Comparison of ENCODE assay signal across 17 mouse cellular contexts in genomic region chr2:26390954-26391353, GRCm38 (mm10). TPM values are rescaled to one million over a fixed set of nuclear protein-coding genes. Genes with fewer than 3 reads are reported as not detected.
DNase-seq lines count a peak whose midpoint lies in the region; ATAC-seq lines count a peak whose summit lies in the region.
"Had no signal": no experiment of that assay in that cellular context is flagged by ENCODE, and none has a peak within 500 bp of the region (broad histone marks: within the 10 kb centered on the region; RNA-seq: fewer than 3 reads in every experiment).

No protein-coding gene starts in this region.

- 93% methylated on average over 3 of the region's 3 CpGs for WGBS in hindbrain, embryonic 13.5 days
- 85% methylated on average over 3 of the region's 3 CpGs for WGBS in hindbrain, embryonic 16.5 days
- 89% methylated on average over 3 of the region's 3 CpGs for WGBS in midbrain, embryonic 15.5 days
- 90% methylated on average over 3 of the region's 3 CpGs for WGBS in midbrain, embryonic 16.5 days
- 63% methylated on average over 3 of the region's 3 CpGs for WGBS in liver, embryonic 13.5 days (ENCODE audit: insufficient replicate concordance)
- WGBS in neural tube, embryonic 13.5 days = 92% methylated on average over 3 of the region's 3 CpGs

- H3K9ac ChIP-seq in hindbrain, embryonic 13.5 days = no peak overlapping the region
- no peak overlapping the region for H3K9ac ChIP-seq in hindbrain, embryonic 16.5 days (ENCODE audit: low read depth, low read length)
- H3K9ac ChIP-seq in midbrain, embryonic 15.5 days = no peak overlapping the region
- no peak overlapping the region for H3K9ac ChIP-seq in midbrain, embryonic 16.5 days (ENCODE audit: low read depth, low read length)
- H3K9ac ChIP-seq in liver, embryonic 13.5 days = peak overlapping the region; percentile 33; the same call in 1 of the 2 replicates
- H3K9ac ChIP-seq in neural tube, embryonic 13.5 days = 0 out of 2 replicates have a peak overlapping the region, but pooled peaks have one; percentile 12
- H3K9ac ChIP-seq: kidney, embryonic 15.5 days had no signal

- H3K27me3 ChIP-seq in hindbrain, embryonic 13.5 days = no peaks in the 10 kb centered on the region
- H3K27me3 ChIP-seq in hindbrain, embryonic 16.5 days (replicated peaks; ENCODE audit: control insufficient read depth, insufficient read depth, low read length) = no peaks in the 10 kb centered on the region
- H3K27me3 ChIP-seq in midbrain, embryonic 15.5 days (replicated peaks) = no peaks in the 10 kb centered on the region
- no peaks in the 10 kb centered on the region for H3K27me3 ChIP-seq in midbrain, embryonic 16.5 days (ENCODE audit: control insufficient read depth, insufficient read depth, low read depth, low read length)
- H3K27me3 ChIP-seq in liver, embryonic 13.5 days = no peaks in the 10 kb centered on the region
- no peaks in the 10 kb centered on the region for H3K27me3 ChIP-seq in neural tube, embryonic 13.5 days
- H3K27me3 ChIP-seq: kidney, embryonic 15.5 days; limb, embryonic 13.5 days had no signal

- no peaks in the 10 kb centered on the region for H3K9me3 ChIP-seq in hindbrain, embryonic 13.5 days
- no peaks in the 10 kb centered on the region for H3K9me3 ChIP-seq in hindbrain, embryonic 16.5 days (ENCODE audit: control insufficient read depth, low read length)
- no peaks in the 10 kb centered on the region for H3K9me3 ChIP-seq in midbrain, embryonic 15.5 days
- no peaks in the 10 kb centered on the region for H3K9me3 ChIP-seq in midbrain, embryonic 16.5 days (replicated peaks; ENCODE audit: control insufficient read depth, low read length, poor library complexity, severe bottlenecking)
- no peaks in the 10 kb centered on the region for H3K9me3 ChIP-seq in liver, embryonic 13.5 days (replicated peaks)
- no peaks in the 10 kb centered on the region for H3K9me3 ChIP-seq in neural tube, embryonic 13.5 days
- H3K9me3 ChIP-seq: kidney, embryonic 15.5 days; limb, embryonic 13.5 days had no signal

- peaks cover 28% of the 10 kb centered on the region for H3K4me1 ChIP-seq in hindbrain, embryonic 13.5 days (replicated peaks)
- H3K4me1 ChIP-seq in hindbrain, embryonic 16.5 days (ENCODE audit: control insufficient read depth, insufficient read depth, low read depth, low read length) = peaks cover 22% of the 10 kb centered on the region
- H3K4me1 ChIP-seq in midbrain, embryonic 15.5 days = peaks cover 23% of the 10 kb centered on the region
- H3K4me1 ChIP-seq in midbrain, embryonic 16.5 days (ENCODE audit: control insufficient read depth, insufficient read depth, low read length) = peaks cover 19% of the 10 kb centered on the region
- peaks cover 26% of the 10 kb centered on the region for H3K4me1 ChIP-seq in liver, embryonic 13.5 days (replicated peaks)
- H3K4me1 ChIP-seq in neural tube, embryonic 13.5 days (replicated peaks) = peaks cover 26% of the 10 kb centered on the region

- no peak overlapping the region for H3K27ac ChIP-seq in hindbrain, embryonic 13.5 days
- H3K27ac ChIP-seq in hindbrain, embryonic 16.5 days (ENCODE audit: low read depth, low read length) = no peak overlapping the region
- no peak overlapping the region for H3K27ac ChIP-seq in midbrain, embryonic 15.5 days
- H3K27ac ChIP-seq in midbrain, embryonic 16.5 days (ENCODE audit: low read length) = no peak overlapping the region
- H3K27ac ChIP-seq in liver, embryonic 13.5 days = no peak overlapping the region
- no peak overlapping the region for H3K27ac ChIP-seq in neural tube, embryonic 13.5 days (replicated peaks)
- H3K27ac ChIP-seq: heart, adult 2 months; hindbrain, postnatal 0 days; kidney, embryonic 15.5 days; limb, embryonic 13.5 days had no signal

- DNase-seq in liver, embryonic 13.5 days = no peak
- DNase-seq in cerebellum, adult 11-12 months = no peak
- DNase-seq: adrenal gland, postnatal 14 days; cerebellum, postnatal 10 days; gastrocnemius, postnatal 14 days; heart, adult 2 months; kidney, postnatal 4 days; thymus, postnatal 36 days had no signal

- 0 out of 2 replicates have a peak overlapping the region, but pooled peaks have one; percentile 99 for H3K4me2 ChIP-seq in hindbrain, embryonic 13.5 days
- H3K4me2 ChIP-seq in hindbrain, embryonic 16.5 days (ENCODE audit: low read length) = no peak overlapping the region
- peak overlapping the region; percentile 5; the same call in 1 of the 2 replicates for H3K4me2 ChIP-seq in midbrain, embryonic 15.5 days
- H3K4me2 ChIP-seq in midbrain, embryonic 16.5 days (ENCODE audit: low read length) = no peak overlapping the region
- H3K4me2 ChIP-seq in liver, embryonic 13.5 days = peak overlapping the region; percentile 25
- H3K4me2 ChIP-seq in neural tube, embryonic 13.5 days = no peak overlapping the region; the same call in 1 of the 2 replicates
- H3K4me2 ChIP-seq: kidney, embryonic 15.5 days; limb, embryonic 13.5 days had no signal

- no peak for ATAC-seq in hindbrain, embryonic 13.5 days (ENCODE audit: low FRiP score)
- no peak for ATAC-seq in hindbrain, embryonic 16.5 days
- ATAC-seq in midbrain, embryonic 15.5 days (replicated peaks) = no peak
- no peak for ATAC-seq in midbrain, embryonic 16.5 days
- ATAC-seq in liver, embryonic 13.5 days (ENCODE audit: low read depth) = no peak
- no peak for ATAC-seq in neural tube, embryonic 13.5 days (ENCODE audit: low read depth)
- ATAC-seq: hindbrain, postnatal 0 days; intestine, postnatal 0 days had no signal

- 0 out of 2 replicates have a peak overlapping the region, but pooled peaks have one; percentile 3 for H3K4me3 ChIP-seq in hindbrain, embryonic 13.5 days
- no peak overlapping the region for H3K4me3 ChIP-seq in hindbrain, embryonic 16.5 days (ENCODE audit: low read length)
- no peak overlapping the region for H3K4me3 ChIP-seq in midbrain, embryonic 15.5 days
- H3K4me3 ChIP-seq in midbrain, embryonic 16.5 days (ENCODE audit: low read depth, low read length) = no peak overlapping the region
- H3K4me3 ChIP-seq in liver, embryonic 13.5 days (replicated peaks) = peak overlapping the region; percentile 97
- no peak overlapping the region for H3K4me3 ChIP-seq in neural tube, embryonic 13.5 days
- H3K4me3 ChIP-seq: heart, adult 2 months had no signal

- H3K36me3 ChIP-seq in hindbrain, embryonic 13.5 days = peaks cover 76% of the 10 kb centered on the region
- H3K36me3 ChIP-seq in hindbrain, embryonic 16.5 days (ENCODE audit: control insufficient read depth, insufficient read depth, low read length) = peaks cover 64% of the 10 kb centered on the region
- peaks cover 60% of the 10 kb centered on the region for H3K36me3 ChIP-seq in midbrain, embryonic 15.5 days (replicated peaks)
- peaks cover 41% of the 10 kb centered on the region for H3K36me3 ChIP-seq in midbrain, embryonic 16.5 days (ENCODE audit: control insufficient read depth, insufficient read depth, low read length)
- H3K36me3 ChIP-seq in liver, embryonic 13.5 days = peaks cover 73% of the 10 kb centered on the region
- peaks cover 76% of the 10 kb centered on the region for H3K36me3 ChIP-seq in neural tube, embryonic 13.5 days

RNA-seq across cellular contexts. Expression of gene Pmpca, which starts 1.8 kb away (rescaled TPM):
- 94.3 and 95.6 TPM in 2 replicates for polyA plus RNA-seq in hindbrain, embryonic 13.5 days (2015; fragmentation: Nextera tagmentation; extraction: Ambion mirVana)
- polyA plus RNA-seq in hindbrain, embryonic 16.5 days (2015; fragmentation: Nextera tagmentation; extraction: Ambion mirVana) = 96.0 and 98.9 TPM in 2 replicates
- 92.1 and 97.6 TPM in 2 replicates for polyA plus RNA-seq in midbrain, embryonic 15.5 days (2015; fragmentation: Nextera tagmentation; extraction: Ambion mirVana)
- 90.0 and 96.5 TPM in 2 replicates for polyA plus RNA-seq in midbrain, embryonic 16.5 days (2015; fragmentation: Nextera tagmentation; extraction: Ambion mirVana)
- 81.5 and 93.2 TPM in 2 replicates for polyA plus RNA-seq in liver, embryonic 13.5 days (2015; fragmentation: Nextera tagmentation; extraction: Ambion mirVana)
- 96.5 and 97.6 TPM in 2 replicates for polyA plus RNA-seq in neural tube, embryonic 13.5 days (2015; fragmentation: Nextera tagmentation; extraction: Ambion mirVana)

RNA-seq across cellular contexts. Expression of gene Entr1, which starts 1.8 kb away (rescaled TPM):
- 154 and 162 TPM in 2 replicates for polyA plus RNA-seq in hindbrain, embryonic 13.5 days (2015; fragmentation: Nextera tagmentation; extraction: Ambion mirVana)
- polyA plus RNA-seq in hindbrain, embryonic 16.5 days (2015; fragmentation: Nextera tagmentation; extraction: Ambion mirVana) = 158 and 169 TPM in 2 replicates
- 175 and 181 TPM in 2 replicates for polyA plus RNA-seq in midbrain, embryonic 15.5 days (2015; fragmentation: Nextera tagmentation; extraction: Ambion mirVana)
- 175 and 182 TPM in 2 replicates for polyA plus RNA-seq in midbrain, embryonic 16.5 days (2015; fragmentation: Nextera tagmentation; extraction: Ambion mirVana)
- 47.6 and 52.4 TPM in 2 replicates for polyA plus RNA-seq in liver, embryonic 13.5 days (2015; fragmentation: Nextera tagmentation; extraction: Ambion mirVana)
- polyA plus RNA-seq in neural tube, embryonic 13.5 days (2015; fragmentation: Nextera tagmentation; extraction: Ambion mirVana) = 158 and 164 TPM in 2 replicates

RNA-seq across cellular contexts. Expression of gene Snapc4, which starts 10.5 kb away (rescaled TPM):
- polyA plus RNA-seq in hindbrain, embryonic 13.5 days (2015; fragmentation: Nextera tagmentation; extraction: Ambion mirVana) = 27.8 and 35.2 TPM in 2 replicates
- 29.1 and 36.4 TPM in 2 replicates for polyA plus RNA-seq in hindbrain, embryonic 16.5 days (2015; fragmentation: Nextera tagmentation; extraction: Ambion mirVana)
- 33.0 and 40.0 TPM in 2 replicates for polyA plus RNA-seq in midbrain, embryonic 15.5 days (2015; fragmentation: Nextera tagmentation; extraction: Ambion mirVana)
- 34.8 and 37.9 TPM in 2 replicates for polyA plus RNA-seq in midbrain, embryonic 16.5 days (2015; fragmentation: Nextera tagmentation; extraction: Ambion mirVana)
- 10.5 and 12.6 TPM in 2 replicates for polyA plus RNA-seq in liver, embryonic 13.5 days (2015; fragmentation: Nextera tagmentation; extraction: Ambion mirVana)
- 25.4 and 26.8 TPM in 2 replicates for polyA plus RNA-seq in neural tube, embryonic 13.5 days (2015; fragmentation: Nextera tagmentation; extraction: Ambion mirVana)

RNA-seq across cellular contexts. Expression of gene Inpp5e, which starts 18.0 kb away (rescaled TPM):
- 24.9 and 27.0 TPM in 2 replicates for polyA plus RNA-seq in hindbrain, embryonic 13.5 days (2015; fragmentation: Nextera tagmentation; extraction: Ambion mirVana)
- 24.9 and 25.6 TPM in 2 replicates for polyA plus RNA-seq in hindbrain, embryonic 16.5 days (2015; fragmentation: Nextera tagmentation; extraction: Ambion mirVana)
- polyA plus RNA-seq in midbrain, embryonic 15.5 days (2015; fragmentation: Nextera tagmentation; extraction: Ambion mirVana) = 27.7 and 28.6 TPM in 2 replicates
- polyA plus RNA-seq in midbrain, embryonic 16.5 days (2015; fragmentation: Nextera tagmentation; extraction: Ambion mirVana) = 26.9 and 27.6 TPM in 2 replicates
- 6.3 and 7.3 TPM in 2 replicates for polyA plus RNA-seq in liver, embryonic 13.5 days (2015; fragmentation: Nextera tagmentation; extraction: Ambion mirVana)
- 24.6 and 25.5 TPM in 2 replicates for polyA plus RNA-seq in neural tube, embryonic 13.5 days (2015; fragmentation: Nextera tagmentation; extraction: Ambion mirVana)

RNA-seq across cellular contexts. Expression of gene Card9, which starts 30.2 kb away (rescaled TPM):
- polyA plus RNA-seq in hindbrain, embryonic 13.5 days (2015; fragmentation: Nextera tagmentation; extraction: Ambion mirVana) = 1.3 and 1.6 TPM in 2 replicates
- polyA plus RNA-seq in hindbrain, embryonic 16.5 days (2015; fragmentation: Nextera tagmentation; extraction: Ambion mirVana) = 1.9 and 2.9 TPM in 2 replicates
- 1.6 and 2.9 TPM in 2 replicates for polyA plus RNA-seq in midbrain, embryonic 15.5 days (2015; fragmentation: Nextera tagmentation; extraction: Ambion mirVana)
- 1.0 and 2.7 TPM in 2 replicates for polyA plus RNA-seq in midbrain, embryonic 16.5 days (2015; fragmentation: Nextera tagmentation; extraction: Ambion mirVana)
- 1.2 and 1.5 TPM in 2 replicates for polyA plus RNA-seq in liver, embryonic 13.5 days (2015; fragmentation: Nextera tagmentation; extraction: Ambion mirVana)
- polyA plus RNA-seq in neural tube, embryonic 13.5 days (2015; fragmentation: Nextera tagmentation; extraction: Ambion mirVana) = 1.3 and 2.0 TPM in 2 replicates

Comparison
In these comparisons a context has a peak if more than half of its experiments do, and no peak if none do; other contexts are left out.
1. H3K4me2 ChIP-seq: peak in hindbrain, embryonic 13.5 days (single experiment), midbrain, embryonic 15.5 days (single experiment) and liver, embryonic 13.5 days (single experiment); none in hindbrain, embryonic 16.5 days (single experiment), midbrain, embryonic 16.5 days (single experiment) and neural tube, embryonic 13.5 days (single experiment).
2. H3K4me3 ChIP-seq: peak in hindbrain, embryonic 13.5 days (single experiment) and liver, embryonic 13.5 days (single experiment); none in hindbrain, embryonic 16.5 days (single experiment), midbrain, embryonic 15.5 days (single experiment), midbrain, embryonic 16.5 days (single experiment) and neural tube, embryonic 13.5 days (single experiment).
3. H3K9ac ChIP-seq: peak in liver, embryonic 13.5 days (single experiment) and neural tube, embryonic 13.5 days (single experiment); none in hindbrain, embryonic 13.5 days (single experiment), hindbrain, embryonic 16.5 days (single experiment), midbrain, embryonic 15.5 days (single experiment) and midbrain, embryonic 16.5 days (single experiment).